Mouse (Mus musculus) MEL (cell line): ENCODE measurements around the gene Spp2. TPM values are rescaled to one million over a fixed set of nuclear protein-coding genes. Genes with fewer than 3 reads are reported as not detected.

Experiments
- DNase-seq: peaks from one replicate; pipeline ENCODE4 v3.0.0; 2011; ENCODE audit warnings: low read depth, low spot score
- H3K27ac ChIP-seq: 2 replicates; pipeline ENCODE4 v1.5.1; 2012; ENCODE audit warnings: low read depth, mild to moderate bottlenecking, control low read depth, low read length, moderate library complexity; ENCODE audit not compliant: control insufficient read depth
- H3K27me3 ChIP-seq, 2 experiments: fragments of 150-350 bp in 1 of 2; sonication (generic) in 1 of 2; 2 replicates each; pipeline ENCODE4 v1.6.1; 2012; ENCODE audit warnings: low read length in 2 of 2, mild to moderate bottlenecking in 2 of 2, improper control_type of control experiment in 1 of 2, moderate library complexity in 1 of 2; ENCODE audit not compliant: insufficient read depth in 2 of 2, control insufficient read depth in 1 of 2
- H3K36me3 ChIP-seq, 2 experiments: 2 replicates each; pipeline ENCODE4 v1.6.1; 2012 to 2014; ENCODE audit warnings: low read length in 2 of 2, improper control_type of control experiment in 1 of 2, inconsistent platforms in 1 of 2, mild to moderate bottlenecking in 1 of 2; ENCODE audit not compliant: insufficient read depth in 2 of 2, control insufficient read depth in 1 of 2
- H3K4me1 ChIP-seq, 2 experiments: fragments of 150-350 bp in 1 of 2; sonication (generic) in 1 of 2; 2 replicates each; pipeline ENCODE4 v1.6.1; 2012; ENCODE audit warnings: low read length in 2 of 2, improper control_type of control experiment in 1 of 2, mild to moderate bottlenecking in 1 of 2; ENCODE audit not compliant: insufficient read depth in 2 of 2, control insufficient read depth in 1 of 2
- H3K4me3 ChIP-seq, 2 experiments: fragments of 150-350 bp in 1 of 2; sonication (generic) in 1 of 2; 2 replicates each; pipeline ENCODE4 v1.5.1; 2012; ENCODE audit warnings: low read depth in 2 of 2, low read length in 2 of 2, mild to moderate bottlenecking in 2 of 2, moderate library complexity in 2 of 2, control low read depth in 1 of 2, improper control_type of control experiment in 1 of 2; ENCODE audit not compliant: control insufficient read depth in 1 of 2, insufficient read depth in 1 of 2
- H3K79me2 ChIP-seq: 2 replicates; pipeline ENCODE4 v1.6.1; 2012; ENCODE audit warnings: mild to moderate bottlenecking, low read length, moderate library complexity; ENCODE audit not compliant: control insufficient read depth, poor library complexity, insufficient read depth
- H3K9ac ChIP-seq: 2 replicates; pipeline ENCODE4 v1.6.1; 2012; ENCODE audit warnings: low read depth, mild to moderate bottlenecking, control low read depth, low read length, moderate library complexity; ENCODE audit not compliant: control insufficient read depth, poor library complexity, severe bottlenecking
- H3K9me3 ChIP-seq: fragments of 150-350 bp; sonication (generic); replicated peaks from 2 replicates; pipeline ENCODE4 v1.6.1; 2012; ENCODE audit warnings: mild to moderate bottlenecking, low read length, improper control_type of control experiment, moderate library complexity; ENCODE audit not compliant: insufficient read depth
- CHD1 ChIP-seq: IDR thresholded peaks from 2 replicates; pipeline ENCODE4 v1.6.1; 2012; ENCODE audit warnings: low read depth, mild to moderate bottlenecking, inconsistent platforms, low read length, improper control_type of control experiment
- CTCF ChIP-seq, 3 experiments: IDR thresholded peaks in 2 of 3; conservative IDR thresholded peaks in 1 of 3; 2 replicates each; pipeline ENCODE4 v1.5.1; 2011 to 2012; ENCODE audit warnings: low read length in 3 of 3, low read depth in 2 of 3, mild to moderate bottlenecking in 2 of 3, improper control_type of control experiment in 1 of 3, inconsistent platforms in 1 of 3, mixed read lengths in 1 of 3, moderate library complexity in 1 of 3; ENCODE audit not compliant: control insufficient read depth in 1 of 3, insufficient read depth in 1 of 3, poor library complexity in 1 of 3, severe bottlenecking in 1 of 3
- GATA1 ChIP-seq: IDR thresholded peaks from 2 replicates; pipeline ENCODE4 v1.6.1; 2011; ENCODE audit warnings: low read depth, low read length, improper control_type of control experiment
- JUND ChIP-seq: IDR thresholded peaks from 2 replicates; pipeline ENCODE4 v1.6.1; 2011; ENCODE audit warnings: low read depth, mild to moderate bottlenecking, improper control_type of control experiment, low read length
- KAT2A ChIP-seq: conservative IDR thresholded peaks from 2 replicates; pipeline ENCODE4 v1.6.1; 2012; ENCODE audit warnings: low read depth, low read length, improper control_type of control experiment, inconsistent platforms
- MAX ChIP-seq: IDR thresholded peaks from 2 replicates; pipeline ENCODE4 v1.6.1; 2011; ENCODE audit warnings: low read length, improper control_type of control experiment
- MEF2A ChIP-seq: IDR thresholded peaks from 2 replicates; pipeline ENCODE4 v1.6.1; 2014; ENCODE audit warnings: low read depth, mild to moderate bottlenecking, inconsistent platforms, low read length, improper control_type of control experiment; ENCODE audit not compliant: poor library complexity, insufficient replicate concordance, severe bottlenecking; ENCODE audit errors: extremely low read depth
- MXI1 ChIP-seq: IDR thresholded peaks from 2 replicates; pipeline ENCODE4 v1.6.1; 2011; ENCODE audit warnings: mild to moderate bottlenecking, low read depth, low read length, improper control_type of control experiment
- NELFE ChIP-seq: IDR thresholded peaks from 2 replicates; pipeline ENCODE4 v1.6.1; 2011; ENCODE audit warnings: low read depth, low read length, improper control_type of control experiment
- RAD21 ChIP-seq: IDR thresholded peaks from 2 replicates; pipeline ENCODE4 v1.6.1; 2011; ENCODE audit warnings: mild to moderate bottlenecking, low read depth, low read length, improper control_type of control experiment
- RCOR1 ChIP-seq: IDR thresholded peaks from 2 replicates; pipeline ENCODE4 v1.6.1; 2012; ENCODE audit warnings: low read depth, mild to moderate bottlenecking, inconsistent platforms, low read length, improper control_type of control experiment
- SMC3 ChIP-seq: IDR thresholded peaks from 2 replicates; pipeline ENCODE4 v1.6.1; 2011; ENCODE audit warnings: low read depth, low read length, improper control_type of control experiment
- TBP ChIP-seq: IDR thresholded peaks from 2 replicates; pipeline ENCODE4 v1.8.0; 2011; ENCODE audit warnings: low read depth, low read length, improper control_type of control experiment
- UBTF ChIP-seq: IDR thresholded peaks from 2 replicates; pipeline ENCODE4 v1.6.1; 2012; ENCODE audit warnings: low read depth, mild to moderate bottlenecking, inconsistent platforms, low read length, improper control_type of control experiment, moderate library complexity, borderline replicate concordance; ENCODE audit not compliant: insufficient read depth
- polyA plus RNA-seq, 2 experiments: library from polyadenylated mRNA; stranded (reverse) in 1 of 2; unstranded in 1 of 2; fragments of >175 nt in 1 of 2; fragments of >200 nt in 1 of 2; gene quantifications; 2 replicates each; pipeline versions ENCODE4 v1.2.1 to v1.2.4; 2012; ENCODE audit warnings: low replicate concordance in 2 of 2, low read depth in 1 of 2; ENCODE audit not compliant: insufficient read length in 2 of 2, insufficient read depth in 1 of 2, missing spikeins in 1 of 2
- total RNA-seq: library from RNA; depleted of rRNA; stranded (reverse); fragments of 300-350 nt; gene quantifications from 2 replicates; pipeline ENCODE4 v1.2.3, GENCODE M21; 2012; rRNA removed

Gene Spp2
- not detected in 2 replicates for total RNA-seq
- not detected for polyA plus RNA-seq

DNA sequence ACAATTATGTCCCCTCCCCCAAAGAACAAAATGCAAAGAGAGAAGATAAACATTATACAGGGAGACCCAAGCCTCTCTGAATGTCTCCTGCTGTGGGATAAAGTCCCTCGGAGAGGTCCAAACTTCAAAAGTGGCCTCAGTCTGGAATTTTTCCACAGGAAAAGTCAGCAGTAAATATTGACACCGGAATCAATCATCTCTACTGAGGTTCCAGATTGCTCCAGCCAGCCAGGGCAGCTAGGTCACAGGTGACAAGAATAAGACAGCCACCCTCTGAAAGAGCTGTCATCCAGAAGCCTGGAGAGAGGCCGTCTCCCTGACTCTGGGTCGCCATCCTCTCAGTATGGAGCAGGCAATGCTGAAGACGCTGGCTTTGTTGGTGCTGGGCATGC is at the start of gene Spp2:
Spp2 (plus strand) TSS at position 155 of the 392 bp plus-strand sequence.
- H3K27me3 ChIP-seq = no peaks in the 10 kb centered on the region
- no peaks in the 10 kb centered on the region for H3K4me1 ChIP-seq
- H3K4me3 ChIP-seq = no peak within 1 kb of the TSS
- no peaks in the 10 kb centered on the region for H3K9me3 ChIP-seq
- no peak within 1 kb of the TSS for H3K27ac ChIP-seq
- TF ChIP-seq NELFE (no peak), UBTF (no peak), KAT2A (no peak), JUND (no peak)
- no peak for DNase-seq
- H3K9ac ChIP-seq = no peak within 1 kb of the TSS
- H3K36me3 ChIP-seq = no peaks in the 10 kb centered on the region
- no peaks in the 10 kb centered on the region for H3K79me2 ChIP-seq

DNA sequence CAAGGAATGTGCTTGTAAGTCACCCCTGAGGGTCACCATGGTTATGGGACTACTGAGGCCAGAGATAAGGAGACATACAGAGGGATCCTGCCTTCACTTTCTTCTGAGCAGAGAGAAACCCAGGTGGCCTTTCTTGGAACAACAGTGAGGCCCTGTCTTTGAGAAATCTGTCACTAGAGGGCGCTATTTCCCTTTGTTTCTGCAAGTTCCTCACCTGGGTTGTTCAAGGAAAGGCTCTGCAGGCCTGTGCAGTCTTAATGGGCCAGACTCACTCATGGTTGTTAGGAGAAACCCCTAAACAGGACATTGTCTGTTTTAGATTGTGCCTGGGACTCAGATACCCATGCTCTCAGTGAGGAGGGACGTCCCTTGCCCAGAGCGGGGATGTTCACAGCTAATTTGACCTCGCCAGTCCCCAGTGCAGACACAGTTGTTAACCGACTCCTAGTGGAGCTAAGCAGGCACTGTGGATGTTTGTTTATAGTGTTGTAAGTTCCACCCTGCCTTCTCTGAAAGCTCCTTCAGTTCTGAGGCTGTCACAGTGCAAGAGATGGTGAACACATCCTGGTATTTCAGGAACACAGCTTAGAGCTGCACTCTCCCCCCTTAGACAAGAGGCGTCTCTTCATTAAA is 49.2 kb upstream of the Spp2 start:
- H3K27me3 ChIP-seq = no peaks in the 10 kb centered on the region
- peak; percentile 24 for DNase-seq
- no peaks in the 10 kb centered on the region for H3K9me3 ChIP-seq
- peak; percentile 24 for TF ChIP-seq RAD21
- TF ChIP-seq SMC3 = no peak
- TF ChIP-seq RCOR1 = no peak
- no peak for TF ChIP-seq MEF2A
- TF ChIP-seq CTCF (IDR thresholded peaks at IDR 0.05 in 2 of 3, conservative IDR thresholded peaks at IDR 0.05 in 1 of 3; ENCODE audit: control insufficient read depth in 1 of 3, insufficient read depth in 1 of 3, low read depth in 2 of 3, low read length in 3 of 3, poor library complexity in 1 of 3, severe bottlenecking in 1 of 3) = peak; percentile 20 to 34 (median 23); a peak in 3 of 6 replicates
- TF ChIP-seq MAX = no peak
- no peak for TF ChIP-seq NELFE
- no peak for TF ChIP-seq MXI1
- TF ChIP-seq TBP = no peak
- no peak for TF ChIP-seq UBTF
- no peak overlapping the region for H3K4me3 ChIP-seq
- no peaks in the 10 kb centered on the region for H3K36me3 ChIP-seq
- no peaks in the 10 kb centered on the region for H3K4me1 ChIP-seq
- no peak overlapping the region for H3K9ac ChIP-seq
- no peaks in the 10 kb centered on the region for H3K79me2 ChIP-seq
- no peak overlapping the region for H3K27ac ChIP-seq

DNA sequence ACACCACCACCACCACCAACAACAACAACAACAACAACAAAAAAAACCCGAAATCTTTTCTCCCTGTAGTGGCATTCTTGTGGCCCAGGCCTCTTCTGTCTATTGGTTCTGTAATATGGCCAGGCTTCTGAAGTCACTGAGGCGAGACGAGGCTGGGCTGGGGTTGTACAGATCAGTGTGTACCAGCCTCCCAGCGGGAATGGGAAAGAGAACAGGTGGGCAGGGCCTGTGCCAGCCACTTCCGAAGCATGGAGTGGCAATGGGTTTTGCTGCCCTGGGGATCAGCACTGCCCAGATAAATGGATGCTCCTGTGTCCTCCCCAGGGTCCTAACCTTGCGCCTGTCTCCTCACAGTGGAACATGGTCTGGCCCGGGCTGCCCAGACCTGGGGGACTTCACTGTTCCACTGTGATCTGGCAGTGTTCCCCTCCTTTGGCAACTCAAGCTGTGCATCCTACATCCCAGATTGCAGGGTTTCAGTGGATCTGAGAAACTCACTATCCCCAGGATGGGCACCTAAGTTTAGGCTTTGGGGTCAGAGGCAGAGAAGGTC is 48.6 kb upstream of the Spp2 start:
- H3K4me3 ChIP-seq = no peak overlapping the region

More for the DNA sequence above, 48.6 kb upstream of the Spp2 start:
- Histone ChIP-seq H3K27me3 (no peaks in the 10 kb centered on the region), H3K9me3 (no peaks in the 10 kb centered on the region), H3K9ac (no peak overlapping the region), H3K79me2 (no peaks in the 10 kb centered on the region)
- DNase-seq = no peak
- no peak for TF ChIP-seq GATA1
- no peak for TF ChIP-seq CHD1
- TF ChIP-seq, all 39 proteins: peak for 0
- no peak overlapping the region for H3K27ac ChIP-seq
- H3K36me3 ChIP-seq = no peaks in the 10 kb centered on the region
- H3K4me1 ChIP-seq = no peaks in the 10 kb centered on the region
